Mouse (Mus musculus): Measurements from ENCODE around the gene Vps33b.

DNA sequence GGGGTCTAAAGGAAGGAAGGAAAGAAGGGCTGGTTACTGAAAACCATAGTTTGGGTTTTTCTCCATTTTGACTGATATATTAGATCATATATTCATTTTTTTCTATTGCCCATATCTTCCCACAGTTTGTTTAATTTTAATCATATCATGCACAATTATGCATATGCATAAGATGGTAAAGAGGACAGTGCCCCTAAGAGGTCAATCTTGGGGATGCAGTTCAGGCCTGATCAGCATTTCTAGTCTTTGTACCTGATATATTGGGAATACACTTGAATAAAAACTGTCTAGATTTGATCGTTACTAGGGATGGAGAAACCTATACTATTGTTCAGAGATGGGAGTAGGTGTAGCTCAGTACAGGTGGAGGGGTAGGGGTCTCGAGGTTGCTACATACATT lies 11.5 kb downstream of the Vps33b start:
- TF ChIP-seq CTCF (IDR thresholded peaks at IDR 0.05; ENCODE audit: borderline replicate concordance, insufficient read depth, low read depth, low read length) (no peak), POLR2A (IDR thresholded peaks at IDR 0.05; ENCODE audit: borderline replicate concordance, insufficient read depth, low read length) (no peak)

Measured in cerebellum, adult 2 months (tissue).